Mouse (Mus musculus) yolk sac, embryonic 10.5 days (tissue): ENCODE measurements at regions not wholly inside any gene's neighbourhood (a gene's known extent, or its start where the extent isn't known, plus 50 kb on each side); places are given as distances from the start of the nearest gene placed in this dataset.

Experiments
- DNase-seq: peaks from one replicate; pipeline ENCODE4 v3.0.0-alpha.2; 2017; ENCODE audit warnings: low spot score

DNA sequence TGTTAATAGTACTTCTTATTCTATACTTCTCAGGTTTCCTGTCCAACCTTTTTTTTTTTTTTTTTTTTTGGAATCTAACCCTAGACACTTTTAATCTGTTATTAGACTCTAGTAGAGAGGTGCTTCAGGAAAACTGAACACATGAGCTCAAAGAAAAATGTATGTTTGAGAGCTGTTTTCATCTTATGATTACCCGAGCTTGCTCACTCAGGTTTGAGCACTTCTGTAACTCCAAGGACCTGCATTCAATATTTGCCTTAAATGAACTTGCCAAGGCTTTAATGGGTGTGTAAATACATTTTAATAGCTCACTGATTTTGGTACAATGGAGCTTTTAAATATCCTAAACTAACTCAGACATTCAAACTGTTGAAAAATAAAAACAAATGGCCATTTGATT, 367.8 kb downstream of the Nr2f2 start:
- no peak for DNase-seq

DNA sequence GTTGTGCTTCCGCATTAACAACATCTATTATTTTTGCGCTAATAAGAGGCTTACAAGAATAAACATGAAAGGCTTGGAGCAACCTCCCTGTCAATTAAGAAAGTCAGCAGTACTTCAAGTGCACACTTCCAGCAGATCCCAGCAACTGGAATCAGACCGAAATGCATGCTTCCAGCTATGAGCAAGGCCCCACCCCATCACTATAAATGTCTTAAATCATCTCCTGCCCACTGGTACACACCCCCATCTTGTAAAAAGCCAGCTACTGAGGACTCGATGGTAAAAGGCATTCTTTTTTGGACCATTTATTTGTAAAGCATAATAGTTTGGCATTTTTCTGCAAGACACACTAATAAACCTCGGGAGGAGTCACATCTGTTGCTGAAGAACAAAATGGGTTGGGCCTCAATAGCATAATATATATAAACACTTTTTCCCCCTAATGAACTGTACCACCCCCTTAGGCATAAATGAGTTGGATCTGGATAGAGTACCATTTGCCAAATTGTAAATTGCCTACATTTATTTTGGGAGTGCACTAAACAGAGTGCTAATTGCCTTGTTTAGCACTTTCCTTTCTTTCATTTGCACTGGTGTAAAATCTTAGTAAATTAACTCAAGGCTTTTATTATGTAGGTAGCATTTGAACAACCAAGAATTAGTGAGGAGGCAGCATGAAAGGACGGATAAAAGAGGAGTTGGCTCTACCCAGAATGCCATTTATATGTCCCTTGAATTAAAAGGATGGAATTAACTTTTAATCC, 371.8 kb downstream of the Nr2f2 start:
- no peak for DNase-seq

DNA sequence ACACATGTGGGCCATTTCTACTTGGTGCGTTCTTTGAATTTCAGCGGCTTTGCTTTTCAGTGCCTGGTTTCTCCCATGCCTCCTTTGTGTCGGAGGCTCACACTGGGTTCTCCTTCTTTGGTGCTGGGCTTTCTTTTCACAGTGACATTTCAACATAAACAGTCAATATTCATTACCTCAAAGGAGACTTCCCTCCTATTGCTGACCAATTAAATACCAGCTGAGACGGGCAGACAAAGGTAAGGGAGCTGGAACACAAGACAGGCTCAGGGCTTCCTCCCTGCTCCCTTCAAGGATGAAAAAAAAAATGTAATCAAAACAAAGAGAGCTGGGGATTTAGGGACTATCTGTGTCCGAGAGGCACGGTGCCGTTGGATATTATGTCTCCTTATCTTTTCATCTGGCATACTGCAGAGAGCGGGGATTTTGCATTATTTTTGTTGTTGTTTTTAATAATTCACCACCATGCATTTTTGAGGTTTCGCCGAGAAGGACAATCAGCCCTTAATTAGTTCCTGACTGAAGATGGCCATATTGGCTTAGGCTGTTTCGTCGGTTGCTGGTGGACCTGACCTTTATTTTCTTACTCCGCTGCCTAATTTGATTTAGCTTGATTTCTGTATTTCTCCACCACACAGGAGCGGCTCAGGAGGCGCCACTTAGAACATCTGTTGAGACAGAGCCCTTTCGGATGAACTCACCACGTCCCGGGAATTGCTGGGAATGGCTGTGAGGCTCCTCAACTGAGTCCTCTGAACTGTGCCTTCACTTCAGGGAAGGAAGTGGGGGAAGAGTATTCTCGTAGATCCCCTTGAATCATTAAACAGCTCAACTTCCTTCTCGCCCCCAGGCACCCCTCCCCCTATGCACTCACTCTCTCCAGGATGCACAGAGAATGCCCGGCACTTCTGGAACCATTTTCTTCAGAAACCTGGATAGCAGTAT, 373.9 kb downstream of the Nr2f2 start:
- DNase-seq = no peak

GRCm38 (mm10) chr7:69991982-69992381, 374.6 kb downstream of the Nr2f2 start:
- DNase-seq = no peak

DNA sequence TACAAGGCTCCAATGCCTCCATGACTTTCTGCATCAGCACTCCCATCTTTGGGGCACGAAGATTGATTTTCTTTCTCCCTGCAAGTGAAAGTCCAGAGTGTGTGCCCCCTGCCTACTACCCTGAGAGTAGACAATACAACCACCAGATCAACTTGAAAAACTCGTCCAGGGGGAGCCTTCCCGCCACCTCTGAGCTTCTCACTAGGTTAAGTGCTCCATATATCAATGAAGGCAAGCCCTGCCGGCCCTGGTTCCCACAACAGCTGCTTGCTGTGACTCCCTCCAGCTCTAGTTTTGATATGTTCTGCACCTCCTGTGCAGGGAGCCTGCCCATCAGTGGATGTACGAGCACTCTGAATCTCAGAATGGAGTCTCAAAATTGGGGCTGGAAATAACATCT, 377.8 kb downstream of the Nr2f2 start:
- DNase-seq = peak; percentile 3

- no peak for DNase-seq
These were observed 385.2 kb downstream of the Nr2f2 start for GRCm38 (mm10) chr7:69981301-69981700.

DNA sequence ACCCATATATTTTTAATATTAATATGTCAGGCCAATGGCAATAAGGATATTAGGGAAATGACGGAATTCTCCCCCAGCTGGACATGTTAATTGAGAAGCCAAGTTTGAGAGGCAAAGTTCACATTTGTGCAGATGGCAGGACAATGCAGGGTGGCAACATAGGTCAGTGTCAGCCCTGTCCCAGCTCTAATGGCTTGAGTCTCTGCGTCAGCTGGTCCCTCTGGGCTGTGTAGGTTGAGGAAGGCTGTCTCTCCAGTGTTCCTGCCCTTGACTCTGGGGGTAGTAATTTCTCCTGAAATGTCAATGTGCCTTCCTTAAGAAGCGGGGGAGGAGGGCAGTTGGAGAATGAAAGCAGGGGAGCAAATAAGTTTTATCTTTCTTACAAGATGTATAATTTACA, 390.2 kb downstream of the Nr2f2 start:
- DNase-seq = no peak

DNA sequence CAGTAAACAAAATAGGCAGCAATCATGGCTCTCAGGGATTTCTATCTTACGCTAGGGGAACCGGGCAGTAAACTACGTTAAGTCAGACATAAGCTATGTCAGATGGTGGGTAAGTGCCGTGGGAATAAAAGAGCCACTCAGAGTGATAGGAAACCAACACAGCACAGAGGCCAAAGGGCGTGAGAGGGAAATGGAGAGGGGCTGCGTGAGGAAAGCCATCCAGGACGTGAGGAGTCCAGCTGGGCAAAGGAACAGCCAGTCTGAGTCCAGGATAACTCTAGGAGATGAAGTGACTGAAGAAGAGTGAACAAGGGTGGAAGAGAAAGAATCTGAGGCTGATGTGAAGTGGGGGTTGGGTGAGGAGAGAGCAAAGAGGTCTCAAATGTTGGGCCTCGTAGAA, 402.5 kb downstream of the Nr2f2 start:
- no peak for DNase-seq

- no peak for DNase-seq
These were observed 416.3 kb downstream of the Nr2f2 start for GRCm38 (mm10) chr7:69950221-69950670.

GRCm38 (mm10) chr7:69949647-69950121, 416.9 kb downstream of the Nr2f2 start:
- DNase-seq = no peak

DNA sequence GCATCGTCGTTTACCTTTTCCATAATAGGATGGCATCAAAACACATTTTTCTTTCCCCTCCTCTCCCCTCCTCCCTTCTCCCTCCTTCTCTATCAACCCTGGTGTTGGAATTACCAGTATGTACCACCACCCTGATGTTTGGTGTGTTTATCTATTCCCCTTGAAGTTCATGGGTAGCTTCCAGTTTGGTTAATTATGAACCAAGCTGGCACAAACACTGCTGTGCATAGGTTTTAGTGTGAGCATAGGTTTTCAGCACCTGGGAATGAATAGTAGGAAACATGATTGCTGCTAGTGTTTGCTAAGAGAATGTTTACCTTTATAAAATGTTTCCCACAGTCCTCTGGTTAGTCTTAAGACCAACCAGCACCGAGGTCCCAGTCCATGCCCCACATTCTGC, 420.1 kb downstream of the Nr2f2 start:
- no peak for DNase-seq

- no peak for DNase-seq
These were observed 424.7 kb downstream of the Nr2f2 start for GRCm38 (mm10) chr7:69941881-69942280.

DNA sequence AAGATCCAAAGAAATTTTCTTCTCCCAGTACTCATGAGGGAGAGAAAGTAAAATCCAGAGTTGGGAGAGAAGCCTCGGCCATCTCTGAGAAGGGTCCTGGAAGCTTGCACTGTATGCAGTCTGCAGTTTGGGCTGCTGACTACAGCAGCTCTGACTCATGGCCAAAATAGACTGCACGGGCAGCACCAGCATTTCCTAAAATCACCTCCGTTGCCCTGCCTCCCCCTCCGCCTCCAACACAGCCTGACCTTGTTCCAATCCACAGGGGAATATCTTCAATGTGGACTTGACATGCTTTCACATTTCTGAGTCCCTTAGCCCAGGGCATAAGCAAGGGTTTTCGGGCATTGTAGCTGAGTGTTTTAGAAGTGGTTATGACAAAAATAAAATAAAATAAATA, 441.3 kb downstream of the Nr2f2 start:
- no peak for DNase-seq

GRCm38 (mm10) chr7:69924551-69924950, 442.0 kb downstream of the Nr2f2 start:
- no peak for DNase-seq

GRCm38 (mm10) chr7:69911760-69912159, 454.8 kb downstream of the Nr2f2 start:
- DNase-seq = no peak

DNA sequence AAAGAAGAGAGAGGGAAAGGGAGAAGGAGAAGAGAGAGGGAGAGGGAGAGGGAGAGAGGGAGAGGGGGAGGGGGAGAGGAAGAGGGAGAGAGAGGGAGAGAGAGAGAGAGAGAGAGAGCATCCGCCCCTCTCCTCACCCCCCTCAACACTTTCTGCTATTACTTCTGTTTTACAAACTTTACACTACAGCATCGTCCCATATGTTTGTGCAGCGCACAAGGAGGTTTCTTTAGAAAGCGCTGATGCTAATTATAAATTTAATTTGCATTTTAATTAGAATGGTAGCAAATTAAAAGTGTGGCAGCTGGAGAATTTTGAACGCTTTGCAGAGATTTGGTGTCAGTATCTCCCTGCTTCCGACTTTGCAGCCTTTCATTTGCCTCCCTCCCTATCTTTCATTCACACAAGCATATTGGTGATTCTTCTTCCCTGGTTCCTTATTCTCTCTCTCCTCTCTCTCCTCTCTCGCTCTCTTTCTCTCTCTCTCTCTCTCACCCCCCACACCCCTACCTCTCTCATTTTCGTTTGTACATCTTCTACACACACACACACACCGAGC, 476.0 kb downstream of the Nr2f2 start:
- DNase-seq = no peak

DNA sequence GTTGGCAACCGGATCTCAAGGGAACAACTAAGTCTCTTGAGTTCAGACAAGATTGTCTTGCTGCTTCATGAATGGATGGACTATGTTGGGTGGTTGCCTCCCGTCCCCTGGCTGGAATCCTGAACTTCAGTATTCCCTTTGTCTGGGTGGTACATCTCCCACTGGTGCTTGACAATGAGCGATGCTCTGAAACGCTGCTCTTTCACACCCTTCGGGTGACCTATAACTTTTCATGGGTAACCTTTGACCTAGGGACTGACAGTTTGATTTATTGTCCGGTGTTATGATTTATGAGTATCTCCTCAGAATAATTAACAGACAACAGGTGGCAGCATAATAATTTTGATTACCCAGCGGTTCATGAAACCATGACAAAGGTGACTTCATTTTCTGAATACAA, 478.3 kb downstream of the Nr2f2 start:
- no peak for DNase-seq

DNA sequence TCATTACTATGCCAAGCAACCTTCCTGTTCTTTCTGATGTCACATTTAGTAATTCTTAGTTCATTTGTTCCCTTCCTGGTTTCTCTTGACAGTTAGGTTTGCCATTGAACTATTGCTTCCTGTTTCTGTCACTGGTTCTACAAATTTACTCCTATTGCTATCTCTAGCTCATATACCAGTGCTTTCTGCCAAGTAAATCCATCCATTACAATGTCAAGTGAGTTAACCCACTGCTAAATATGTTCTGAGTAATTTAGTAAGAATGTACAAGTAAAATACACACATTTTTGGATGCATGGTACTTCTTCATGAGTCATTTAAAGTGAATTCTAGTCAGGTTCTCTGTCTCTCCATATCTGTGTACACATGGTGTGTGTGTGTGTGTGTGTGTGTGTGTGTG, 489.5 kb downstream of the Nr2f2 start:
- no peak for DNase-seq

DNA sequence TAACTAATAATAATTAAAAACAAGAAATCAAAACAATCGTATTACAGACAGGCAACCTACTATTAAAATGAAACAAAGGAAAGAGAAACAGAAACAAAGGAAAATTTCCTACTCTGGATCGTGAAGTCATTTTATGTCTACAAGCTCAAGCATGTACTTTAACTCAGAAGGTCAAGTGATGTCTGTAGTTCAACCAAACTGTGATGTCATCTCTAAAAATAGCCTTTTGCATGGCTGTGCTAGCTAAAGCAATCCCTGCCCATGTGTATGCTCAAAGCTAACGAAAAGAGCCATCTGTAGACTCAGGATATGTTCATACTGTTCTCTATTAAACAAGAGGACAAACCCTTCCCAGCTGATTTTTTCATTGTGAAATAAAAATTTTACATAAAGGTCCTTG, 500.7 kb downstream of the Nr2f2 start:
- no peak for DNase-seq

DNA sequence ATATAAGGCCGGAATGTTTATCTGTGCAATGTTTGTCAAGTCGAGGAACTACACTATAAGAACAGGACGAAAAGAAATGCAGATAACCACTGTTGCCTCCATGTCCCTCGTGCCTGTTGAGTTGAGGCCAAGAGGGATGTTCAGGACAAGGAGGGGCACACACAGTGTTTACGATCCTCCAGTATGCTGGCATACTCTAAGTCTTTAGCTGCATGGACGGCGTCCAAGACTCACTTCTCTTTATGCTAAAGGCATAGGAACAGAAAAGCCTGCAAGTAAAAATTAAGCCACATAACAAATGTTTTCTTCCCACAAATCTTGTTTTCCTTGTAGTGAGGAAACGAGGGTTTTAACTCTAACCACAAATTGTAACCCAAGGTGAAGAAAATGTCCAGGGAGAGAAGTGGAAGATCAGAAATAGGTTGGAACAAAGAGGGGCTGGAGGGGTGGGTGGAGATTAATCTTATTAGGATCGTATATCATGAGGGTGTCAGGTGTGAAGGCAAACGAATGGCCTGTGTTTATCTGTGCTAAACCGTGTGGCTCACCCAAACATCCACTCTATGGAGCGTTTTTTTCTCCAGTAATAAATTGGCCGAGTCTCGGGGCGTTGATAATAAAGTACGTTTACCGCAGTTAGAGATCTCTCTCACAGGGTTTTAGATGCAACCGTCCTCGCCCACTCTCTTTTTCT, 521.8 kb downstream of the Nr2f2 start:
- no peak for DNase-seq

GRCm38 (mm10) chr7:69837379-69837778, 529.2 kb downstream of the Nr2f2 start:
- no peak for DNase-seq

DNA sequence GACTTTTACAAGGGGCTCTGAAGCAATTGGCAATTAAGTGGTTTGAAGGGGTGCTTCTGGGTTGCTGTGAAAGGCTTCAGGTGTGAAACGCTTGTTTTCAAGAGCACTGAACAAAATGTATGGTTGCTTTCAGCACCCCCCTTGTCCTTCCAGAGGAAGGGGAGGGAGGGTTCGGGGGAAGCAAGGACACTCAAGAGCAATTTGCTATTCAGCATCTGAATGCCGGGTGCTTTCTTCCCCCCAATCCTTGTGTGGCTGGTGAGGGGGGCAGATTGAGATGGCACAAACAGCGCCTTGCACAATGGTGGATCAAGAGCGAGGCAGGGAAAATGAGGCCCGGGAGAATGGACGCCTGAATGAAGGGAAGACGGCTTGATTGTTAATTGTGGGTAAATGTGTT, 539.3 kb downstream of the Nr2f2 start:
- no peak for DNase-seq
